Mouse (Mus musculus) spleen, postnatal 0 days (tissue): ENCODE data around the gene Psg20. TPM values are rescaled to one million over a fixed set of nuclear protein-coding genes. Genes with fewer than 3 reads are reported as not detected.

ENCODE experiments used
- polyA plus RNA-seq: library from polyadenylated mRNA; unstranded; fragments of >200 nt; fragmentation: Nextera tagmentation; extraction: Ambion mirVana; gene quantifications from 2 replicates; pipeline ENCODE4 v1.2.1, GENCODE M21; 2015

The Psg20 gene
- not detected in 2 replicates for polyA plus RNA-seq

GRCm38 (mm10) chr7:18686085-18686484, at the start of gene Psg20:
Gene Psg20, minus strand, starts transcription at chr7:18686185.

GRCm38 (mm10) chr7:18717790-18718189, 31.8 kb upstream of the Psg20 start, which contains the start of gene Psg22:
Gene Psg22, plus strand, starts transcription at chr7:18718090.

GRCm38 (mm10) chr7:18656625-18657024, 29.4 kb downstream of the Psg20 start, which contains the start of gene Psg21:
Gene Psg21, minus strand, starts transcription at chr7:18656725.

Other genes with a start within 250 kb of the Psg20 start
- not detected in 2 replicates for gene Psg26, start 202.0 kb downstream of the Psg20 start, polyA plus RNA-seq
- not detected in 2 replicates for gene Psg25, start 153.9 kb downstream of the Psg20 start, polyA plus RNA-seq
- gene Psg27, start 118.9 kb downstream of the Psg20 start, polyA plus RNA-seq: not detected in 2 replicates
- gene Psg23, start 69.7 kb downstream of the Psg20 start, polyA plus RNA-seq: not detected in 2 replicates
- not detected in 2 replicates for gene Psg21, start 29.5 kb downstream of the Psg20 start, polyA plus RNA-seq
- gene Psg22, start 31.9 kb upstream of the Psg20 start, polyA plus RNA-seq: 0.08 TPM in 1 of 2 replicates, not detected in the other
- not detected in 2 replicates for gene Psg19, start 112.3 kb upstream of the Psg20 start, polyA plus RNA-seq
- not detected in 2 replicates for gene Psg17, start 135.4 kb upstream of the Psg20 start, polyA plus RNA-seq
- 0.60 and 0.80 TPM in 2 replicates for gene Mill2, start 153.8 kb upstream of the Psg20 start, polyA plus RNA-seq
- gene Pglyrp1, start 185.1 kb upstream of the Psg20 start, polyA plus RNA-seq: 247 and 352 TPM in 2 replicates
- 12.5 and 14.3 TPM in 2 replicates for gene Ccdc61, start 224.2 kb upstream of the Psg20 start, polyA plus RNA-seq
- 0.31 and 0.36 TPM in 2 replicates for gene Nova2, start 239.7 kb upstream of the Psg20 start, polyA plus RNA-seq